Mouse (Mus musculus): ENCODE measurements around the gene Tor1a.
"Not testable (repeated sequence)": the region's sequence is repeated elsewhere in the genome, so short reads cannot be mapped to it uniquely, and the experiment has no call there.

Gene Tor1a

DNA sequence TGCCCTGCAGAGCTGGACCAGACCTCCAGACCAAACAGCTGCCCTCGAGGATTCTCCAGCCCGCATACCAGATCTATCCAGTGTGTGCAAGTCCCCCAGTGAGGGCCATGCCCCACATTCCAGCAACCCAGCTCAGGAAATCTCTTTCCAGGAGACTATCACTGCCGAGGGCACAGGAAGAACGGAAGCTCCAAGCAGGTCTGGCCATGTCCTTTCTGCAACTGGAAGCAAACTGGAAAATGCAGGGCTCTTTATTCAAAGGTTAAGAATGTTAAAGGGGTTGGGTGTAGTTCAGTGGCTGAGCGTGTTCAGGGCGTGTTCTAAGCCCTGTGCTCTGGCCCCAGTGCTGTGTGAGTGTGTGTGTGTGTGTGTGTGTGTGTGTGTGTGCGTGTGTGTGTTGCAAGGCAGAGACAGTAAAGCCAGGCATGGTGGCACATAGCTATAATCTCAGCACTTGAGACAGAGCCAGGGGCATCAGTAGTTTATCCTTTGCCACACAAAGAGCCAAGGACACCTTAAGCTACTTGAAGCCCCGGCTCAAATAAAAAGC, 48.9 kb downstream of the Tor1a start:
- no peak for DNase-seq (ENCODE audit: low read depth, low spot score)

DNA sequence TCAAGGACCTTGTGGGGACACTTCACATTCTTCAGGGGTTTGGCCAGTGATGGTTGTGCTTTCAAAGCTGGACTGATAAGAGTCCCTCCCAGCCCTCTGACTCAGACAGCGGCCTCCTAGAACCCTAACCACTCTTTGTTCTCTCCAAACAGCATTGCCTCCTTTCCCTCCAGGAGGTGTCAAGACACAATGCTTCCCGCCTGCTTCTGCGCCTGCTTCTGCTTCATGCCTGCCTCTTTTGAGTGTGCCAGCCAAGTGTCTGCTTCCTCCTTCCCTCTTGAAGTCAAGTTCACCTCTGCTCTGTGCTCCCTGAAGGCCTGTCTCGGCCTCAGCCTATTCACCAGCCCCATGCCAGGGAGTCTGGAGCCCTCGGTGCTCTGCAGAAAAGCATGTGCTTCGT, 49.6 kb downstream of the Tor1a start:
- no peak for DNase-seq (ENCODE audit: low read depth, low spot score)

DNA sequence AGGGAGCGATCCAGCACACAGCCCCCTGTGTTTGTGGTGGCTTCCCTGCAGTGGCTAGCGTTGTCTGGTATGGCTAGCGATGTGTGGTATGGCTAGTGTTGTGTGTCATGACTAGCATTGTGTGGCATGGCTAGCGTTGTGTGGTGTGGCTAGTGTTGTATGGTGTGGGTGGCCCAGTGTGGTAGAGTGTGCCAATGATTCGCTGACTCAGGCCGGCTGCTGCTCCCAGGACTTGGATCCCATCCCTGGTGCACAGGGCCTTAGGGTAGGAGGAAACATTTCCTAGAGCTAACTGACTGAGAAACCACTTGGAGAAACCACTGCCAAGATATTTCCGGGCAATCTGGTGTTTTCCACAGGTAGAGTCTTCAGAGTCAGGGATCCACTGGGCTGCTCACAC, 50.1 kb downstream of the Tor1a start:
- no peak for DNase-seq (ENCODE audit: low read depth, low spot score)

DNA sequence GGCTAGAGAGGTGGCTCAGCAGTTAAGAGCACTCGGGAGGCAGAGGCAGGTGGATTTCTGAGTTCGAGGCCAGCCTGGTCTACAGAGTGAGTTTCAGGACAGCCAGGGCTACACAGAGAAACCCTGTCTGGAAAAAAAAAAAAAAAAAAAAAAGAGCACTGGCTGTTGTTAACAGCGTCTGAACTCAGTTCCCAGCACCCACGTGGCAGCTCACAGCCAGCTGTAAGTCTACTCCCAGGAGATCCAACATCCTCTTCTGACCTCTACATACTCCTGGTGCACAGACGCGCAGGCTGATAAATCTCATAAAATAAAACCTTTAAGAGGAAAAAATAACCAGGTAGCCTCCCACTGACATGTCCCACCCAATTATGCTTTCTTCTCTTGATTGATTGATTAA, 51.8 kb downstream of the Tor1a start:
- not testable (repeated sequence) for DNase-seq (ENCODE audit: low read depth, low spot score)

DNA sequence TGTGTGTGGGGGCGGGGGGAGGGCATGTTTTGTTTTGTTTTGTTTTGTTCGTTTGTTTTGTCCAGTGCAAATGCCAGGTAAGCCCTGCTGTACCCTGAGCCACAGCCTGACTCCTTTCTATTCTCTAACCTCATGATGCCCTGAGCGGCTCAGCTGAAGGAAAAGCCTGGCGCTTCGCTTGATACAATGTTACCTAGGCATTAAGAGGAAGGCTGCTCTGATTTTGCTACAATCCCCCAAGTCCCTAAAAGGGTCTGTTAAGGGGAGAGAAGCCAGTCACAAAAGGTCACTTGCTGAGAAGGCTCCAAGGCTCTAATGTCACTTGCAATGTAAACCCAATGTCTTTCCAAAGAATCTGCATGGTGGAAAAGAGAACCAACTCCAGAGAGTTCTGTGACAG, 52.4 kb downstream of the Tor1a start:
- DNase-seq (ENCODE audit: low read depth, low spot score): no peak

DNA sequence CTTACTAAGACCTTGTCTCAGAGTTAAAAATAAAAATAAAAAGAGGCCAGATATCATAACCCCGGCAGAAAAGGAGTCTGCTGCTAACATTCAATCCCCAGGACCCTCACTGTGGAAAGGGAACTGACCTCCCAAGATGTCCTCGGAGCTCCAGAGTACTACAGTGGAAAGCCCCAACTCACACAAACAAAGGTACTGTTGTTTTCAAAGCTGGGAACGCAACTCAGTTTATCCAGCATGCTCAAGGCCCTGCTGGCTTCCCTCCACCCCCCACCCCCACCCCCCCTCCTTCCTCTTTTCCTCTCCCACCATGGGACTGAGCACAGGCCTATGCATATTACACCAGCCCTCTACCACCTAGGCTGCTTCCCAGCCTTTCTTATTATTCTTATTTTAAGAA, 52.9 kb downstream of the Tor1a start:
- no peak for DNase-seq (ENCODE audit: low read depth, low spot score)

DNA sequence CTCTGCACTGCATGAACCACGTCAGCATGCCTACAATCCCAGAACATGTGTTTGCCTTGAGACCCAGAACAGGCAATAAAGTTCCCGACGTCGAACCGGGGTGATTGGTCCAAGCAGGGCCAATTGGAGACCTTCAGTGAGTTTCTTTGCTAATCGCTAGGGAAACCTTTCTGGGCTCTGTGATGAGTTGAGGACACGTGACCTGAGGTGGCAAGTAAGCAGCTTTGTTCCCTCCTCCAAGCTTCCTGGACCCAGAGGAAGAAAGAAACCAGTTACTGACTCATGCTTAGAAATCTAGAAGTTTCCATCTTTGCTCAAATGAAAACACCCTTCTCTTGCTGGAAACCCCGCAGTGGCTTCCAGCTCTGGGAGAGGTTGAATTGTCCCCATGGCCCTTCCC, 54.7 kb downstream of the Tor1a start:
- no peak for DNase-seq (ENCODE audit: low read depth, low spot score)

DNA sequence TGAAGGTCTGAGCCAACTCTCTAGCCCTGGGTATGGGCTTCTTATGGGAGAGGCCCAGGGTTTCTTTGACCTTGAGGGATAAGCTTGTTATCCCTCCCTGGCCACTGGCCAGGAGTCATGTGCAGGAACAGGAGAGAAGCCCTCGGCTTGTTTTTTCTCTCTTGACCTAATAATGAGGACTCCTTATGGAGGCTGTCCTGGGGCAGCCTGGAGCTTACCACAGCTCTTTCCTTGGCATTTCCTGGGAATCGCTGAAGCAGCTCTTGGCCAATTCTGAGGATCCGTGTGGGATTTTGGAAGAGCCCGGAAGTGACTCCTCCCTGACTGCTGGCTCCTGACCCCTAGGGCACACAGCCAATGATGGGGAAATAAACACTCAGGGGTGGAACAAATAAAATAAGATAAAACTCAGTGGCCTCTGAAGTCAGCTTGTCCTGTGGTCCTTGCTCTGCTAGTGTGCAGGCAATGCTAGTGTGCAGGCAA, 55.4 kb downstream of the Tor1a start:
- no peak for DNase-seq (ENCODE audit: low read depth, low spot score)
